Mouse (Mus musculus) brain, embryonic 14.5 days (tissue): ENCODE data around the gene Rbm14.

Experiments
- CTCF ChIP-seq: fragments of 200-500 bp; IDR thresholded peaks from 2 replicates; pipeline ENCODE4 v1.5.1; 2012; ENCODE audit warnings: inconsistent platforms, mild to moderate bottlenecking, moderate library complexity, borderline replicate concordance; ENCODE audit not compliant: insufficient read depth, insufficient read length; ENCODE audit errors: extremely low read depth
- POLR2A ChIP-seq: fragments of 200-500 bp; IDR thresholded peaks from 2 replicates; pipeline ENCODE4 v1.6.1; 2012; ENCODE audit warnings: mild to moderate bottlenecking, inconsistent platforms, borderline replicate concordance; ENCODE audit not compliant: poor library complexity, insufficient read depth, insufficient read length, severe bottlenecking; ENCODE audit errors: extremely low read depth

GRCm38 (mm10) chr19:4838526-4839140, 27.2 kb upstream of the Rbm14 start:
- TF ChIP-seq CTCF (no peak), POLR2A (no peak)
